Mouse (Mus musculus): ENCODE data around the gene Nle1. TPM values are rescaled to one million over a fixed set of nuclear protein-coding genes. Genes with fewer than 3 reads are reported as not detected.

The Nle1 gene
- total RNA-seq (2014; rRNA removed) (24.9 and 28.7 TPM in 2 replicates), polyA plus RNA-seq (2015; fragmentation: Nextera tagmentation; extraction: Ambion mirVana) (29.8 and 30.1 TPM in 2 replicates)

GRCm38 (mm10) chr11:82907651-82908607 lies at the start of gene Nle1:
TSS of gene Nle1 (minus strand) at chr11:82908411.
- no peaks in the 10 kb centered on the region for H3K9me3 ChIP-seq (ENCODE audit: low read length)
- 2% methylated on average over 68 of the region's 73 CpGs for WGBS
- H3K4me1 ChIP-seq (ENCODE audit: insufficient read depth, low read length): 0 out of 2 replicates have a peak, but pooled peaks cover 6% of the 10 kb centered on the region
- peak within 1 kb of the TSS; percentile 21 for H3K27ac ChIP-seq (ENCODE audit: low read depth, low read length)
- peak; percentile 98 for TF ChIP-seq CTCF (IDR thresholded peaks at IDR 0.05)
- 0 out of 2 replicates have a peak, but pooled peaks cover 1% of the 10 kb centered on the region for H3K27me3 ChIP-seq (ENCODE audit: insufficient read depth, low read length)
- H3K36me3 ChIP-seq (ENCODE audit: insufficient read depth, low read length): peaks cover 31% of the 10 kb centered on the region
- DNase-seq (ENCODE audit: low spot score): peak; percentile 94
- H3K9ac ChIP-seq (replicated peaks; ENCODE audit: low read length, poor library complexity, severe bottlenecking): peak within 1 kb of the TSS; percentile 64
- H3K4me3 ChIP-seq (ENCODE audit: low read depth, low read length): peak within 1 kb of the TSS; percentile 80
- H3K4me2 ChIP-seq (ENCODE audit: low read depth, low read length, poor library complexity, severe bottlenecking): peak within 1 kb of the TSS; percentile 78
- ATAC-seq (ENCODE audit: low FRiP score): peak; percentile 87

GRCm38 (mm10) chr11:82956925-82957324 lies 48.7 kb upstream of the Nle1 start:
- H3K27me3 ChIP-seq (ENCODE audit: insufficient read depth, low read length): peaks cover 9% of the 10 kb centered on the region; the same call in 1 of the 2 replicates
- H3K27ac ChIP-seq (ENCODE audit: low read depth, low read length): no peak overlapping the region
- ATAC-seq (ENCODE audit: low FRiP score) (no peak), DNase-seq (ENCODE audit: low spot score) (no peak)
- no peak overlapping the region for H3K4me3 ChIP-seq (ENCODE audit: low read depth, low read length)
- no peak overlapping the region for H3K9ac ChIP-seq (replicated peaks; ENCODE audit: low read length, poor library complexity, severe bottlenecking)
- no peak for TF ChIP-seq CTCF (IDR thresholded peaks at IDR 0.05)
- 79% methylated on average over 10 of the region's 10 CpGs for WGBS
- no peaks in the 10 kb centered on the region for H3K36me3 ChIP-seq (ENCODE audit: insufficient read depth, low read length)
- no peaks in the 10 kb centered on the region for H3K9me3 ChIP-seq (ENCODE audit: low read length)
- H3K4me2 ChIP-seq (ENCODE audit: low read depth, low read length, poor library complexity, severe bottlenecking): no peak overlapping the region
- H3K4me1 ChIP-seq (ENCODE audit: insufficient read depth, low read length): no peaks in the 10 kb centered on the region

- Histone ChIP-seq H3K9ac (replicated peaks; ENCODE audit: low read length, poor library complexity, severe bottlenecking) (no peak overlapping the region), H3K4me3 (ENCODE audit: low read depth, low read length) (no peak overlapping the region), H3K4me2 (ENCODE audit: low read depth, low read length, poor library complexity, severe bottlenecking) (no peak overlapping the region), H3K9me3 (ENCODE audit: low read length) (no peaks in the 10 kb centered on the region), H3K36me3 (ENCODE audit: insufficient read depth, low read length) (no peaks in the 10 kb centered on the region), H3K4me1 (ENCODE audit: insufficient read depth, low read length) (no peaks in the 10 kb centered on the region), H3K27me3 (ENCODE audit: insufficient read depth, low read length) (peaks cover 23% of the 10 kb centered on the region), H3K27ac (ENCODE audit: low read depth, low read length) (no peak overlapping the region)
- DNase-seq (ENCODE audit: low spot score): no peak
- WGBS: 85% methylated on average over 6 of the region's 6 CpGs
- no peak for TF ChIP-seq CTCF (IDR thresholded peaks at IDR 0.05)
- ATAC-seq (ENCODE audit: low FRiP score): no peak
These were observed 46.4 kb upstream of the Nle1 start for GRCm38 (mm10) chr11:82954631-82955030.

GRCm38 (mm10) chr11:82952612-82953542 lies 44.7 kb upstream of the Nle1 start:
- TF ChIP-seq CTCF (IDR thresholded peaks at IDR 0.05): no peak
- WGBS: 67% methylated on average over 9 of the region's 9 CpGs
- H3K4me2 ChIP-seq (ENCODE audit: low read depth, low read length, poor library complexity, severe bottlenecking): no peak overlapping the region

DNA sequence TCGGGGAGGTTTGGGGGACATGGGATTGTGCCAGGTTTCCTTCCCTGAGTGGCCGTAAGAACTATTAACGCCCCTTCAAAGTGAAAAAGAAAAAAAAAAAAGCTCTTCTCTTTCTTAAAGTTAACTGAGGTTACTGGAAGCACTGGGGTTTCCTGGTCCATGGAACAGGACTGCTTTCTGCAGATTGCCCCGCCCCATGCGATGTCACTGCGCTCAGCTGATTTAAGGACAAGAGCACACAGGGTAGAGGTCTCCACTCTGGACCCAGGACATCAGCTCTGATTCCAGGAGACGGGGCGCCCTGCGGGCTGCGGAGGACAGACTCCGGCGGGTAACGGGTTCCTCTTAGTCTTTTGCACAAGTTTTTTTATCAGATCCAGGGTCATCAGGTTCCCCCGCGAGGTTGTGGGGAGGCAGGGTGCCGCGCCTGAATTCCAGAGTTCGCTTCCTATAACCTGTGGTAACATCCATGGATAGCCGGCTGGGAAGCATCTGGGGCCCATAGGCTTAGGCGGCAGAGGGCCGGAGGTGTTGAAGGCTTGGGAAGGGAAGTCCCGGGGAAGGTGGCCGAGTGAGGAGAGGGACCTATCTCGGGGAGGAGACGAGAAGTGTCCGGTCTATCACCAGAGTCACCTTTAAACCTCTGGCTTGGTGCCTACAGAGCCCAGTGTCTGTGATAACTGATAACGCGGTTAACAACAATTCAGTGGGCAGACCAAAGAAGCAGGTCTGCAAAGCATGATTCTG lies 43.8 kb upstream of the Nle1 start:
- DNase-seq (ENCODE audit: low spot score) (no peak), ATAC-seq (ENCODE audit: low FRiP score) (no peak)
- H3K9ac ChIP-seq (replicated peaks; ENCODE audit: low read length, poor library complexity, severe bottlenecking): no peak overlapping the region
- H3K9me3 ChIP-seq (ENCODE audit: low read length): no peaks in the 10 kb centered on the region
- TF ChIP-seq CTCF (IDR thresholded peaks at IDR 0.05): no peak
- peaks cover 27% of the 10 kb centered on the region for H3K27me3 ChIP-seq (ENCODE audit: insufficient read depth, low read length)
- peak overlapping the region; percentile 5; the same call in 1 of the 2 replicates for H3K4me3 ChIP-seq (ENCODE audit: low read depth, low read length)
- peak overlapping the region; percentile 1; the same call in 1 of the 2 replicates for H3K4me2 ChIP-seq (ENCODE audit: low read depth, low read length, poor library complexity, severe bottlenecking)
- H3K27ac ChIP-seq (ENCODE audit: low read depth, low read length): no peak overlapping the region
- 10% methylated on average over 28 of the region's 28 CpGs for WGBS
- no peaks in the 10 kb centered on the region for H3K4me1 ChIP-seq (ENCODE audit: insufficient read depth, low read length)
- no peaks in the 10 kb centered on the region for H3K36me3 ChIP-seq (ENCODE audit: insufficient read depth, low read length)

More at GRCm38 (mm10) chr11:82952612-82953542, 44.7 kb upstream of the Nle1 start:
- DNase-seq (ENCODE audit: low spot score) (no peak), ATAC-seq (ENCODE audit: low FRiP score) (no peak)
- Histone ChIP-seq H3K4me1 (ENCODE audit: insufficient read depth, low read length) (no peaks in the 10 kb centered on the region), H3K27ac (ENCODE audit: low read depth, low read length) (no peak overlapping the region), H3K4me3 (ENCODE audit: low read depth, low read length) (peak overlapping the region; percentile 5; the same call in 1 of the 2 replicates), H3K9ac (replicated peaks; ENCODE audit: low read length, poor library complexity, severe bottlenecking) (no peak overlapping the region), H3K9me3 (ENCODE audit: low read length) (no peaks in the 10 kb centered on the region), H3K27me3 (ENCODE audit: insufficient read depth, low read length) (peaks cover 27% of the 10 kb centered on the region), H3K36me3 (ENCODE audit: insufficient read depth, low read length) (no peaks in the 10 kb centered on the region)
